ENCODE assay signal across 21 mouse cellular contexts in the genomic region with DNA sequence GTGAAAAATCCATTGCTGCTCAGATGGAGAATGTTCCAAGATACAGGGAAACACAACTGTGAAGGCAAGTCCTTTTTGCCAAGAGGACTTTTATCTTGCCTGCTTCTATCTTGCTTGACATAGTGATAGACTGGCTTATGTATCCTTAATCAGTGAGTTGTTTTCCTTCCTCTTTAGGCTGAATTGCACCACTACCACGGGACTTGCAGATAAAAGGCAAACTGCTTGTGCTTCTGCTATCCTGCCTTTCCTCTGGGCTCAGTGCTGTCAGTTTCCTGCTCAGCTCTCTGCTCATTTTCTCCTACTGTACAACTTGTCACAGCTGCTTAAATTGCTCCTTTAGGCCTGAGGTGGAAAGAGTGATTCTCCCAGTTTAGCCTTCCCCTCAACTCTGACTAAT. TPM values are rescaled to one million over a fixed set of nuclear protein-coding genes. Genes with fewer than 3 reads are reported as not detected.
"Had no signal": no experiment of that assay in that cellular context is flagged by ENCODE, and none has a peak within 500 bp of the region (broad histone marks: within the 10 kb centered on the region; RNA-seq: fewer than 3 reads in every experiment).

No protein-coding gene starts in this region.

- H3K27me3 ChIP-seq: limb, embryonic 15.5 days; neural tube, embryonic 12.5 days had no signal

- H3K4me2 ChIP-seq: limb, embryonic 15.5 days; neural tube, embryonic 12.5 days had no signal

- H3K9ac ChIP-seq: limb, embryonic 15.5 days; liver, embryonic 14.5 days; neural tube, embryonic 12.5 days had no signal

- H3K4me1 ChIP-seq: limb, embryonic 15.5 days; midbrain, embryonic 10.5 days; neural tube, embryonic 12.5 days had no signal

- H3K36me3 ChIP-seq: limb, embryonic 15.5 days; midbrain, embryonic 10.5 days; neural tube, embryonic 12.5 days had no signal

- H3K9me3 ChIP-seq: limb, embryonic 15.5 days; midbrain, embryonic 10.5 days; neural tube, embryonic 12.5 days had no signal

- H3K4me3 ChIP-seq: left cerebral cortex, adult 2 months; limb, embryonic 15.5 days; midbrain, embryonic 10.5 days; neural tube, embryonic 12.5 days had no signal

- DNase-seq: kidney, postnatal 25 days; lung, adult 18-20 months; midbrain, embryonic 14.5 days; retina, postnatal 1 day; right cerebral cortex, postnatal 14 days; thymus, postnatal 36 days had no signal

- H3K27ac ChIP-seq: left cerebral cortex, adult 2 months; limb, embryonic 15.5 days; liver, embryonic 14.5 days; midbrain, embryonic 10.5 days; neural tube, embryonic 12.5 days had no signal

RNA-seq across cellular contexts. Expression of gene Mrgprx1, which starts 16.6 kb away (rescaled TPM):
- total RNA-seq: layer of hippocampus, postnatal 25 days; left cerebral cortex, adult 2 months; left cerebral cortex, postnatal 14 days; monocyte, adult 5-6 weeks; neutrophil, adult 5-6 weeks had no signal
- polyA plus RNA-seq: kidney, embryonic 16.5 days; limb, embryonic 11.5 days; limb, embryonic 15.5 days; liver, embryonic 14.5 days; lung, embryonic 16.5 days; midbrain, embryonic 10.5 days; midbrain, embryonic 14.5 days; neural tube, embryonic 12.5 days; spleen, adult 2 months; stomach, embryonic 16.5 days; thymus, postnatal 0 days had no signal
